Mouse (Mus musculus) liver, embryonic 14.5 days (tissue): ENCODE results near the gene Gm11084. TPM values are rescaled to one million over a fixed set of nuclear protein-coding genes. Genes with fewer than 3 reads are reported as not detected.

Experiments
- ATAC-seq: fragments of 200-750 bp; cut with Nextera tagmentation; 2 replicates; pipeline ENCODE4 v1.8.0; 2017; ENCODE audit warnings: moderate number of reproducible peaks, mild to moderate bottlenecking, moderate library complexity; ENCODE audit not compliant: insufficient read depth
- DNase-seq, 3 experiments: peaks; one replicate each; pipeline ENCODE4 v3.0.0-alpha.2; 2012 to 2013; ENCODE audit warnings: low read depth in 3 of 3, low spot score in 3 of 3
- H3K27ac ChIP-seq: fragments of 300-500 bp; sonication (generic); 2 replicates; pipeline ENCODE4 v1.5.1; 2014; ENCODE audit warnings: moderate library complexity, mild to moderate bottlenecking, control low read depth, inconsistent platforms
- H3K27me3 ChIP-seq: fragments of 300-500 bp; sonication (generic); 2 replicates; pipeline ENCODE4 v1.6.1; 2014; ENCODE audit warnings: mild to moderate bottlenecking, low read length, moderate library complexity; ENCODE audit not compliant: control insufficient read depth, insufficient read depth
- H3K36me3 ChIP-seq: fragments of 300-500 bp; sonication (generic); replicated peaks from 2 replicates; pipeline ENCODE4 v1.6.1; 2014; ENCODE audit warnings: low read depth; ENCODE audit not compliant: control insufficient read depth, insufficient read depth
- H3K4me1 ChIP-seq, 2 experiments: fragments of 200-500 bp in 1 of 2; fragments of 300-500 bp in 1 of 2; sonication (generic) in 1 of 2; replicated peaks; 2 replicates each; pipeline ENCODE4 v1.6.1; 2012 to 2014; ENCODE audit warnings: antibody characterized with exemption in 1 of 2, inconsistent platforms in 1 of 2, low read length in 1 of 2; ENCODE audit not compliant: control insufficient read depth in 2 of 2, insufficient read depth in 2 of 2
- H3K4me2 ChIP-seq: fragments of 300-500 bp; sonication (generic); 2 replicates; pipeline ENCODE4 v1.6.1; 2014; ENCODE audit warnings: low read depth, mild to moderate bottlenecking, control low read depth, moderate library complexity
- H3K4me3 ChIP-seq, 2 experiments: fragments of 200-500 bp in 1 of 2; fragments of 300-500 bp in 1 of 2; sonication (generic) in 1 of 2; 2 replicates each; pipeline ENCODE4 v1.5.1; 2012 to 2014; ENCODE audit warnings: low read depth in 2 of 2, low read length in 2 of 2, mild to moderate bottlenecking in 2 of 2, control low read depth in 1 of 2, inconsistent platforms in 1 of 2, moderate library complexity in 1 of 2; ENCODE audit not compliant: insufficient read depth in 1 of 2
- H3K9ac ChIP-seq: fragments of 300-500 bp; sonication (generic); replicated peaks from 2 replicates; pipeline ENCODE4 v1.6.1; 2014; ENCODE audit warnings: mild to moderate bottlenecking, control low read depth, moderate library complexity
- H3K9me3 ChIP-seq: fragments of 300-500 bp; sonication (generic); 2 replicates; pipeline ENCODE4 v1.6.1; 2016; ENCODE audit warnings: low read length, mixed read lengths; ENCODE audit not compliant: control insufficient read depth
- CTCF ChIP-seq: IDR thresholded peaks from 2 replicates; pipeline ENCODE4 v1.5.1; 2016; ENCODE audit warnings: antibody characterized with exemption, low read depth, control low read depth
- EP300 ChIP-seq: IDR thresholded peaks from 2 replicates; pipeline ENCODE4 v1.6.1; 2016; ENCODE audit warnings: antibody characterized with exemption, low read depth
- WGBS: fragments of 180-500 bp; shearing (Covaris S2); extraction: QIAGEN DNeasy Blood & Tissue Kit; methylation state at CpG from one replicate; pipeline ENCODE4 v1.1.7; 2014; ENCODE audit not compliant: insufficient replicate concordance; 5-methylcytosine and 5-hydroxymethylcytosine counted together
- polyA plus RNA-seq, 2 experiments: library from polyadenylated mRNA; depleted of rRNA in 1 of 2; stranded (reverse) in 1 of 2; unstranded in 1 of 2; fragments of >200 nt; fragmentation: Nextera tagmentation in 1 of 2; extraction: Ambion mirVana in 1 of 2; gene quantifications; 2 replicates each; pipeline versions ENCODE4 v1.2.1 to v1.2.3; 2012 to 2014

Gene Gm11084
- polyA plus RNA-seq (2012; rRNA removed) (not detected in 2 replicates), polyA plus RNA-seq (2014; fragmentation: Nextera tagmentation; extraction: Ambion mirVana) (not detected in 2 replicates)

DNA sequence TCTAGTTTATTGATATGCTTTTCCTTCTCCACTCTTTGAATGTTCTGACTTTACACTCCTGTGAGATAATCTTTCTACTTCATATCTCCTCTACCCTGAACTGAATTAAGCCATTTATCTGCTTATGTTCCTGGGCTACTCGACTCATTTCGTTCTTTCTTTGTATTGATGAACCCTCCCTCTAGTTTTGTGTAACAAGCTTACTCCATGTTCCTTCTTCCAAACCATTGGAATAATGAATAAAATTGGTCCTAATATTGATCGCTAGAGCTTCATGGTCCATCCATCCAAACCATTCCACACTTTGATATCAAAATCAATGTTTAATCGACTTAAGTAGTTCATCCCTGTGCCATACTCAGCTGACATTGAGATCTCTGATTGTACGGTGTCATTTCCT, at the start of gene Gm11084:
Gene Gm11084, minus strand, starts transcription at position 101 of the 400 bp plus-strand sequence.
- no peak for ATAC-seq
- 77% methylated on average over 5 of the region's 5 CpGs for WGBS

DNA sequence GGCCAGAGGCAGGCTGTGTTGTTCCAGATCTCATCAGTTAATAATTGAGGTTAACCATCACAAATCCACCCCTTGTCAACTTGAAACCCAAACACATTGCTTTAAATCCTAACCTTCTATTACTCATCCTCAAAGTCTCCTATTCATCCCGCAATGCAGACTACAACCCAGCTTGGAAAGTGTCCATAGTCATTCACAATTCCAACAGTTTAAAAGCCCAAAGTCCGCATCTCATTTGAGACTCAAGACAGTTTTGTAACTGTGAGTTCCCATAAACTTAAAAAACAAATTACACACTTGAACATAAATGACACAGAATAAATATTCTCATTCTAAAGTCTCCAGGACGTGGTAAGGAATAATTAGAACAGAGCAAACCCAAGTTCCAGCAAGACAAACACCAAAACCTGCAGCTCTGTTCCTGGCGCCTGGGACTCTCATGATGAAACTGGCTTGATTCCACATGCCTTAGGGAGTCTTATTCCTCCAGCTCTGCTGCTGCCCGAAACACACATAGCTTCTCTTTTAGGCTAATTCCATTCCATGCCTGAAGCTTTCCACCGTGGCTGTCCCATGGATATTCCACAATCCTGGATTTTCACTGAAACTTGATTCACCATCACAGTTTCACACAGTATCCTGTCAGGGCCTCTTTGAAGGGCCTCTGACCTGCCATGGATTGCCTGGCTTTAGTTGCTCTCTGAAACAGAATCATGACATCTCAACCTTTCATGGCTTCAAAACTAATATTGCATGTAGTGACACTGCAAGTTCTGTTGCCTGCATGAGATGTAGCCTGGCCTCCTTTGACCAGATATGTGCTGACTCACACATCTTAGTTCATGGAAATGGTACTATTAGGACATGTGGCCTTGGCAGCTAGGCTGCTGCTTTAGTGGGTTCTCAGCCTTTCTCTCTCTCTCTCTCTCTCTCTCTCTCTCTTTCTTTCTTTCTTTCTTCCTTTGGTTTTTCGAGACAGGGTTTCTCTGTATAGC, 44.8 kb upstream of the Gm11084 start:
- no peaks in the 10 kb centered on the region for H3K9me3 ChIP-seq
- 67% methylated on average over 7 of the region's 7 CpGs for WGBS
- H3K27me3 ChIP-seq: no peaks in the 10 kb centered on the region
- ATAC-seq (peak; percentile 30; the same call in 1 of the 2 replicates), DNase-seq (no peak)
- H3K4me1 ChIP-seq: peaks cover 10 to 19% of the 10 kb centered on the region in 2 experiments
- no peaks in the 10 kb centered on the region for H3K36me3 ChIP-seq
- TF ChIP-seq CTCF (no peak), EP300 (no peak)
- H3K9ac ChIP-seq: no peak overlapping the region
- no peak overlapping the region for H3K4me3 ChIP-seq
- H3K4me2 ChIP-seq: no peak overlapping the region
- no peak overlapping the region for H3K27ac ChIP-seq

More for the DNA sequence above, at the start of gene Gm11084:
- TF ChIP-seq CTCF (no peak), EP300 (no peak)
- Histone ChIP-seq H3K9ac (no peak within 1 kb of the TSS), H3K27me3 (no peaks in the 10 kb centered on the region), H3K9me3 (no peaks in the 10 kb centered on the region; the same call in 1 of the 2 replicates), H3K4me3 (no peak within 1 kb of the TSS), H3K36me3 (no peaks in the 10 kb centered on the region), H3K4me1 (peaks cover 3 to 5% of the 10 kb centered on the region in 2 experiments), H3K4me2 (no peak within 1 kb of the TSS), H3K27ac (no peak within 1 kb of the TSS)
- DNase-seq: no peak

DNA sequence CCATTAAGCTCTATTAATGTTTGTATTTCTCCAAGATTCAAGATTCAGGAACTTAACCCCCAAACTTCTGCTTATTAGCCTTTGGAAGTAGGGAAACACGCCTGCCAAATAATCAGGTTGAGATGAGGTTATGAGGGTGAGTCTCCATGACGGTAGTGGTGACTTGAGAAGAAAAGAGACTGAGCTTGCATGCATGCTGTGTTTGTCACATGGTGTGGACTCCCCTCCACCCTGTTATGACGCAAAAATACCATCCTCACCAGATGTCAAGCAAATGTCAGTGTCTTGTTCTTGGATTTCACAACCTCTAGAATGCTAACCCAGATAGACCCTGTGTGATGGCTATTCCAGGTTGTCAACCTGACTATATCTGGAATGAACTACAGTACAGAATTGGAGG, 43.3 kb upstream of the Gm11084 start:
- DNase-seq: no peak
- H3K9me3 ChIP-seq: no peaks in the 10 kb centered on the region
- no peak overlapping the region for H3K4me2 ChIP-seq
- peaks cover 13 to 20% of the 10 kb centered on the region in 2 experiments for H3K4me1 ChIP-seq
- WGBS: 68% methylated on average over 3 of the region's 3 CpGs
- no peak overlapping the region for H3K27ac ChIP-seq
- ATAC-seq: no peak
- TF ChIP-seq CTCF (no peak), EP300 (no peak)
- H3K36me3 ChIP-seq: no peaks in the 10 kb centered on the region
- no peaks in the 10 kb centered on the region for H3K27me3 ChIP-seq
- no peak overlapping the region for H3K4me3 ChIP-seq
- no peak overlapping the region for H3K9ac ChIP-seq

DNA sequence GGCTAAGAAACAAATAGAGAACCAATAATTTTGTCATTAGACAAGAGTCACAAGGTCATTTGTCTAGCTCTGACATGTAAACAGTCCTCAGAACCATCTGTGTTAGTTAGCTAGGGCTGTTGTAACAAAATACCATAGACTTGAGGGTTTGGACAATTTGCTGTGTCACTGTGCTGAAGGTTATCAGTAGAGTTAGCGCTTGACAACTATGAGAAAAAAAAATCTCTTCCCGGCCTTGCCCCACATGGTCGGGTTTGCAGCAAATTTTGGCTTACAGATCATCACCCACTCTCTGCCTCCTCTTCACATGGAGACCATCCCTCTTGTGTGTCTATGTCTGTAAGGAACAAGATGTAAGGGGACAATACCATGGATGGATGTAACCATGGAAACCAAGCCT, 41.5 kb upstream of the Gm11084 start:
- Histone ChIP-seq H3K27ac (peak overlapping the region; percentile 42), H3K4me1 (peaks cover 24 to 30% of the 10 kb centered on the region in 2 experiments), H3K4me2 (no peak overlapping the region; the same call in 1 of the 2 replicates), H3K9me3 (no peaks in the 10 kb centered on the region), H3K36me3 (no peaks in the 10 kb centered on the region), H3K27me3 (no peaks in the 10 kb centered on the region), H3K9ac (no peak overlapping the region), H3K4me3 (no peak overlapping the region)
- no peak for TF ChIP-seq CTCF
- TF ChIP-seq EP300: peak; percentile 53
- DNase-seq (peak; percentile 41 to 64 (median 47)), ATAC-seq (no peak)
- WGBS: 12% methylated on average over 3 of the region's 3 CpGs

DNA sequence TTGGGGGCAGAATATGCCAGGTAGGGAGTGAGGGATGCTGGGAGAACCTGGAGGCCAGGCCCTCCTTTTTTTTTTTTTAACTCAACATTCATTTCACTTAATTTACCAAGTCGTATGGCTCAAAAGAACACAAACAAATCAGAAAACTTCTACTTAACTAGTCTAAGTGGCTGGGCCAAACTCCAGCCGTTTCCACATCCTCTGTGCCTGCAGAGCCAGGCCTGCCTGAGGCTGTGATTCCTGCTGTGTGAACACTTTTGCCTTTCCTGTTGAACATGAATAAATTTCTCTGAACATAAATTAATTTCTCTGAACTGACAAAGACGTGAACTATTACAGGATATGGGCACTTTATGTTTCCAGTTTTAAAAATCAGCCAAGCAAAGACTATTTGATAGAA, 40.6 kb upstream of the Gm11084 start:
- Histone ChIP-seq H3K36me3 (no peaks in the 10 kb centered on the region), H3K9me3 (no peaks in the 10 kb centered on the region), H3K4me2 (no peak overlapping the region), H3K4me3 (no peak overlapping the region), H3K9ac (no peak overlapping the region), H3K27me3 (no peaks in the 10 kb centered on the region), H3K27ac (no peak overlapping the region), H3K4me1 (peaks cover 29 to 36% of the 10 kb centered on the region in 2 experiments)
- DNase-seq (no peak), ATAC-seq (no peak)
- whole genome bisulfite sequencing: 68% methylated on average over 3 of the region's 3 CpGs
- TF ChIP-seq EP300 (no peak), CTCF (no peak)
